Mouse (Mus musculus): ENCODE measurements around the gene Vmn1r236. TPM values are rescaled to one million over a fixed set of nuclear protein-coding genes. Genes with fewer than 3 reads are reported as not detected.

Vmn1r236 gene
- polyA plus RNA-seq (2011; ENCODE audit: insufficient read length, low read depth, missing spikeins), result not detected in 2 replicates

DNA sequence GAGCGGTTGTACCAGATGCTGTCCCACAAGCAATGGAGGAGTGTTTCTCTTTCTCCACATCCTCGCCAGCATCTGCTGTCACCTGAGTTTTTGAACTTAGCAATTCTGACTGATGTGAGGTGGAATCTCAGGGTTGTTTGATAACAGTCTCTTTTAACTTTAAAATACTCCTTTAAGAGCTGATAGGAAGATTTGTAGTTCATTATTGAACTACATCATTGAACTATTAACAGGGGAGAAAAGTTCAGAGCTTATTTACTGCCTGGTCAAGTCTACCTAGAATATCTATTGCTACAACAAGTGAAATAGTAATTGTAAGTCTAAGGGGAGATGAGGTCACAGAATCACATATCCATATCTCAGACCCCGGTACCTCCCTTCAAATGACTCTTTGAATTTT lies at the start of gene Vmn1r236:
Gene Vmn1r236, plus strand, starts transcription at position 301 of the 400 bp plus-strand sequence.
- no peak within 1 kb of the TSS for H3K4me3 ChIP-seq (ENCODE audit: insufficient read depth, low read length)
- no peaks in the 10 kb centered on the region for H3K4me1 ChIP-seq (ENCODE audit: control insufficient read depth, insufficient read depth, low read length)
- TF ChIP-seq CTCF (IDR thresholded peaks at IDR 0.05; ENCODE audit: borderline replicate concordance, insufficient read depth, low read length), result no peak
- no peak for TF ChIP-seq POLR2A (IDR thresholded peaks at IDR 0.05; ENCODE audit: low read depth, low read length)
- no peak within 1 kb of the TSS for H3K27ac ChIP-seq (ENCODE audit: insufficient read depth, low read length)

DNA sequence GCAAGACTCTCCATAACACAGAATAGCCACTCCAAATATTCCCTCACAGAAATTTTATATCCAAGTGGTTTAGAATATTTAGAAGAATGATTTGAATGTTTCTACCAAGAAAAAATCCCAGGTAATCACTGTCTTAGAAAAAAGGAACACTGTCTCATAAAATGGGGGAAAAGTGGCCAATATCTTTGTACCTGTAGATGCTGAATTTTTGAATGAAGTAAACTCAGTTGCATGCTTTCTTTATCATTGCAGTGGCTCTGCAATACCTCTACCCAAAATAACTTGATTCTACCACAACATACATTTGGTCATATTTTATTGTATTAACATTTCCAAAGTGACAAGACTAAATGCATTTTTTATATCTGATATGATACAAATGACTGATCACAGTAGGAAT lies 26.6 kb upstream of the Vmn1r236 start, which contains the start of gene Vmn1r235:
Gene Vmn1r235, plus strand, starts transcription at position 301 of the 400 bp plus-strand sequence.
- no peaks in the 10 kb centered on the region for H3K4me1 ChIP-seq (ENCODE audit: control insufficient read depth, insufficient read depth, low read length)
- TF ChIP-seq POLR2A (IDR thresholded peaks at IDR 0.05; ENCODE audit: low read depth, low read length) (no peak), CTCF (IDR thresholded peaks at IDR 0.05; ENCODE audit: borderline replicate concordance, insufficient read depth, low read length) (no peak)
- H3K27ac ChIP-seq (ENCODE audit: insufficient read depth, low read length), result no peak within 1 kb of the TSS
- H3K4me3 ChIP-seq (ENCODE audit: insufficient read depth, low read length), result no peak within 1 kb of the TSS

DNA sequence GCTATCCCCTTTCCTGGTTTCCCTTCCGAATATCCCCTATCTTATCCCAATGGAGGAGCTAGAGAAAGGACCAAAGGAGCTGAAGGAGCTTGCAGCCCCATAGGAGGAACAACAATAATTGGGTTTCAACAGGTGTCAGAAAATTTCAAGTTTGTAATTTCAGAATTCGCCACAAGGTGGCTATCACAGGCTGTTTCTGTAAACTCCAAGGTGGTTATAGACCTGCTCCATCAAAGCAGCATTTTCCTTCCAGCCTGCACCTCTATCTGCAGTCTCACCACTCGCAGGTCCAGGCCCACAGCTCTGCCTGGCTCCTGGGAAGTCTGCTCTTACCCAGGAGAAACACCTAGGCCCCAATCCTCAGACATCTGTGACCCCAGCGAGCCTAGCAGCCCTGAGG lies 10.6 kb upstream of the Vmn1r236 start:
- Histone ChIP-seq H3K27ac (ENCODE audit: insufficient read depth, low read length) (no peak overlapping the region), H3K4me3 (ENCODE audit: insufficient read depth, low read length) (no peak overlapping the region), H3K4me1 (ENCODE audit: control insufficient read depth, insufficient read depth, low read length) (no peaks in the 10 kb centered on the region)
- TF ChIP-seq POLR2A (IDR thresholded peaks at IDR 0.05; ENCODE audit: low read depth, low read length), result no peak
- TF ChIP-seq CTCF (IDR thresholded peaks at IDR 0.05; ENCODE audit: borderline replicate concordance, insufficient read depth, low read length), result no peak

DNA sequence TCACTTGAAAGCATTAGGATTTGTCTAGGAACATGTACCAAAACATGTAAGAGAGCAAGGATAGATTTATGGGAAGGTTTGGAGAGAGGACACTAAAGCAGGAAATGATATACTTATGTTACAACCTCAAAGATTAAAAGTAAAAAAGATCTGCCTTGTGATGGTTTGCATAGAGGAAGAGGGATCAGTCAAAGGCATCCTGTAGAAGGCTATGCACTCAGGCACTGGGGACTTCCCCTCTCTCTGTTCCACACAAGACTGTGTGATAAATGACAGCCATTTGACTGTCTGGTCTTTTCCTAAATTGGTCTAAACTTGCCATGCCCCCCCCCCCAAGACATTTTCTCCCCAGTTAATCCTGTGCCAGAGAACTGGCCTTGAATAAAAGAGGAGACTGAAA lies 1.7 kb downstream of the Vmn1r236 start:
- Histone ChIP-seq H3K4me1 (ENCODE audit: control insufficient read depth, insufficient read depth, low read length) (no peaks in the 10 kb centered on the region), H3K4me3 (ENCODE audit: insufficient read depth, low read length) (no peak overlapping the region), H3K27ac (ENCODE audit: insufficient read depth, low read length) (no peak overlapping the region)
- TF ChIP-seq CTCF (IDR thresholded peaks at IDR 0.05; ENCODE audit: borderline replicate concordance, insufficient read depth, low read length) (no peak), POLR2A (IDR thresholded peaks at IDR 0.05; ENCODE audit: low read depth, low read length) (no peak)

DNA sequence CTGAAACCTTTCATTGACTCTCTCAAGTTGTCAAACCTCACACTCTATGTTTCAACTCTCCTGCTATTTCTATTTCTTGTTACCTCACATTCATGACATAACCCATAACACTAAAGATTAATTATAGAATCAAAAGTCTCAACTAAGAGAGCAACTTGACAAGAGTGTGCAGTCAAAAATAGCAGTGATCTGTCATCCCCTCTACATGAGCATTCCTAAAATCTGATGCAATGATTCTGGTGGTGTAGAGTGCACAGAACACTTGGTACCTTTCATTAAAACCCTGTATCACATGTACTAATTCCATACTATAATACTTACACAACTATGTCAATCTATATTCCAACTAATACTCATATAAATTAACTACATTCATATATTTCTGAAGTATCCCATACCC lies 7.0 kb downstream of the Vmn1r236 start:
- TF ChIP-seq CTCF (IDR thresholded peaks at IDR 0.05; ENCODE audit: borderline replicate concordance, insufficient read depth, low read length), result no peak
- TF ChIP-seq POLR2A (IDR thresholded peaks at IDR 0.05; ENCODE audit: low read depth, low read length), result no peak
- Histone ChIP-seq H3K4me3 (ENCODE audit: insufficient read depth, low read length) (no peak overlapping the region), H3K4me1 (ENCODE audit: control insufficient read depth, insufficient read depth, low read length) (no peaks in the 10 kb centered on the region), H3K27ac (ENCODE audit: insufficient read depth, low read length) (no peak overlapping the region)

DNA sequence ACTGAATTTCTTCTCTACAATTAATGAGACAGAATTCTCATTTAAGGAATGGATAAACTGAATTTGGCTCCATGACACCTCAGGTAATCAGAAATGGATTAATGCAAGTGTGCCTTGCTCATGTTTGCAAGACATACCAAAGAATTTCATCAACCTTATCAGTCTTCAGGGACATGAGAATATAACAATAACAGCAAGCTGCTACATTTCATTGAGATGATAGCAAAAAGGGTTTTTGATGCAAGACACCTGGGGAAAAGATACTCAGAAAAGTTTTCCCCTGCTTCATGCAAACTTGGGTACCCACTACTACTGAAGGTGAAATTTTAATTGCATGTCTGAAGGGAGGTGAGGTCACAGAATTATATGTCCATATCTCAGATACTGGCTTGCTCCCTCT lies 28.8 kb downstream of the Vmn1r236 start, which contains the start of gene Vmn1r237:
Gene Vmn1r237, plus strand, starts transcription at position 301 of the 400 bp plus-strand sequence.
- H3K4me1 ChIP-seq (ENCODE audit: control insufficient read depth, insufficient read depth, low read length), result no peaks in the 10 kb centered on the region
- TF ChIP-seq CTCF (IDR thresholded peaks at IDR 0.05; ENCODE audit: borderline replicate concordance, insufficient read depth, low read length) (no peak), POLR2A (IDR thresholded peaks at IDR 0.05; ENCODE audit: low read depth, low read length) (no peak)

More for the DNA sequence above, 28.8 kb downstream of the Vmn1r236 start, which contains the start of gene Vmn1r237:
- no peak within 1 kb of the TSS for H3K27ac ChIP-seq (ENCODE audit: insufficient read depth, low read length)
- H3K4me3 ChIP-seq (ENCODE audit: insufficient read depth, low read length), result no peak within 1 kb of the TSS

Other genes with a start within 250 kb of the Vmn1r236 start
- gene Vmn1r234, start 56.9 kb upstream of the Vmn1r236 start, polyA plus RNA-seq (2011; ENCODE audit: insufficient read length, low read depth, missing spikeins), result not detected in 2 replicates
- not detected in 2 replicates for gene Vmn1r235, start 26.5 kb upstream of the Vmn1r236 start, polyA plus RNA-seq (2011; ENCODE audit: insufficient read length, low read depth, missing spikeins)
- not detected in 2 replicates for gene Vmn1r237, start 28.9 kb downstream of the Vmn1r236 start, polyA plus RNA-seq (2011; ENCODE audit: insufficient read length, low read depth, missing spikeins)
- gene Zfp677, start 100.8 kb downstream of the Vmn1r236 start, polyA plus RNA-seq (2011; ENCODE audit: insufficient read length, low read depth, missing spikeins), result 3.1 and 5.4 TPM in 2 replicates
- gene Zfp54, start 140.3 kb downstream of the Vmn1r236 start, polyA plus RNA-seq (2011; ENCODE audit: insufficient read length, low read depth, missing spikeins), result 3.6 and 5.3 TPM in 2 replicates
- gene Zfp51, start 167.4 kb downstream of the Vmn1r236 start, polyA plus RNA-seq (2011; ENCODE audit: insufficient read length, low read depth, missing spikeins), result 10.7 and 14.5 TPM in 2 replicates
- 10.8 and 14.7 TPM in 2 replicates for gene Zfp53, start 206.1 kb downstream of the Vmn1r236 start, polyA plus RNA-seq (2011; ENCODE audit: insufficient read length, low read depth, missing spikeins)